Mouse (Mus musculus): ENCODE results near the gene Lhcgr.
"Not testable (repeated sequence)": the region's sequence is repeated elsewhere in the genome, so short reads cannot be mapped to it uniquely, and the experiment has no call there.

The Lhcgr gene

GRCm38 (mm10) chr17:88791440-88792152 is at the start of gene Lhcgr:
TSS of gene Lhcgr (minus strand) at chr17:88791990.
- DNase-seq: no peak

GRCm38 (mm10) chr17:88817601-88818000 is 25.8 kb upstream of the Lhcgr start:
- DNase-seq: no peak

GRCm38 (mm10) chr17:88812943-88813342 is 21.2 kb upstream of the Lhcgr start:
- DNase-seq: not testable (repeated sequence)

- no peak for DNase-seq
Measured at GRCm38 (mm10) chr17:88810807-88811206, 19.0 kb upstream of the Lhcgr start.

- no peak for DNase-seq
Measured at GRCm38 (mm10) chr17:88806421-88806820, 14.6 kb upstream of the Lhcgr start.

- DNase-seq: no peak
Measured at GRCm38 (mm10) chr17:88803441-88803840, 11.7 kb upstream of the Lhcgr start.

- no peak for DNase-seq
Measured at GRCm38 (mm10) chr17:88790680-88791079, 1.1 kb downstream of the Lhcgr start.

- no peak for DNase-seq
Measured at GRCm38 (mm10) chr17:88788392-88788791, 3.4 kb downstream of the Lhcgr start.

GRCm38 (mm10) chr17:88786881-88787280 is 4.9 kb downstream of the Lhcgr start:
- DNase-seq: no peak

GRCm38 (mm10) chr17:88786385-88786784 is 5.4 kb downstream of the Lhcgr start:
- DNase-seq: no peak

GRCm38 (mm10) chr17:88779148-88779547 is 12.6 kb downstream of the Lhcgr start:
- no peak for DNase-seq

GRCm38 (mm10) chr17:88774103-88774526 is 17.7 kb downstream of the Lhcgr start:
- DNase-seq: no peak

GRCm38 (mm10) chr17:88770081-88770480 is 21.7 kb downstream of the Lhcgr start:
- no peak for DNase-seq

- no peak for DNase-seq
Measured at GRCm38 (mm10) chr17:88769283-88769859, 22.4 kb downstream of the Lhcgr start.

- DNase-seq: no peak
Measured at GRCm38 (mm10) chr17:88766857-88767256, 24.9 kb downstream of the Lhcgr start.

GRCm38 (mm10) chr17:88764136-88764485 is 27.7 kb downstream of the Lhcgr start:
- no peak for DNase-seq

GRCm38 (mm10) chr17:88763396-88764135 is 28.2 kb downstream of the Lhcgr start:
- no peak for DNase-seq

- DNase-seq: peak; percentile 5 to 18
Measured at GRCm38 (mm10) chr17:88758003-88758437, 33.8 kb downstream of the Lhcgr start.

GRCm38 (mm10) chr17:88755776-88756175 is 36.0 kb downstream of the Lhcgr start:
- no peak for DNase-seq

GRCm38 (mm10) chr17:88753472-88753857 is 38.3 kb downstream of the Lhcgr start:
- DNase-seq: no peak

GRCm38 (mm10) chr17:88752827-88753471 is 38.8 kb downstream of the Lhcgr start:
- peak; percentile 41 to 46 for DNase-seq

- DNase-seq: no peak
Measured at GRCm38 (mm10) chr17:88749646-88750045, 42.1 kb downstream of the Lhcgr start.

- DNase-seq: no peak
Measured at GRCm38 (mm10) chr17:88706231-88706649, 85.5 kb downstream of the Lhcgr start.

All from thymus, postnatal 36 days (tissue).